ENCODE assay signal across 15 mouse cellular contexts in the genomic region with DNA sequence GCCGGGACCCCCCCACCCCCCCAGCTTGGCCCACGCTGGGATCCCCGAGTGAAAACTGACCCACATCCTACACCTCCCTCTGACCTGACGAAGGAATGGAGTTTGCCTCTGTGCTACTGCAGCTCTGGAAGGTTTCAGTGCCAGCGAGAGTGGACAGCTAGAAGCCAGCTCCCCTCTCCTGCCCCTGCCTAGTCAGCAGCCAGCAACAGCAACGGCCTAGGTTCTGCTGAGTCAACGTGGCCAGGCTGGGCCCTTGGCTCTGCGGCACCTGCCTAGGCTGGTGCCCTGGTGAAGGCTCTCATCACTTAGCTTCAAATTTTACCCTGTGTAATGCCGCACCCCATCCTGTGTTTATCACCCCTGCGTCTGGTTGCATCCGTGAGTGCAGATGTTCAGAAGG.
"Had no signal": no experiment of that assay in that cellular context is flagged by ENCODE, and none has a peak within 500 bp of the region (broad histone marks: within the 10 kb centered on the region; RNA-seq: fewer than 3 reads in every experiment).

No protein-coding gene starts in this region.

- H3K9me3 ChIP-seq: liver, embryonic 13.5 days had no signal

- H3K9ac ChIP-seq: liver, embryonic 13.5 days had no signal

- DNase-seq: kidney, adult 8-10 months; layer of hippocampus, postnatal 36 days; liver, embryonic 13.5 days; lung, adult 2 months; lung, postnatal 14 days; lung, postnatal 4 days; midbrain, embryonic 14.5 days; thymus, adult 2 months; thymus, postnatal 14 days; thymus, postnatal 4 days had no signal

- H3K4me1 ChIP-seq: liver, embryonic 13.5 days had no signal

- H3K27ac ChIP-seq: kidney, postnatal 0 days; left cerebral cortex, adult 2 months; liver, embryonic 13.5 days; stomach, postnatal 0 days had no signal

- H3K36me3 ChIP-seq: liver, embryonic 13.5 days had no signal

- H3K4me2 ChIP-seq: liver, embryonic 13.5 days; midbrain, embryonic 11.5 days had no signal

- ATAC-seq: intestine, postnatal 0 days had no signal

- H3K4me3 ChIP-seq: left cerebral cortex, adult 2 months; liver, embryonic 13.5 days had no signal
